Mouse (Mus musculus): ENCODE results near the gene Tspan13.

GRCm38 (mm10) chr12:36017791-36018190, 24.5 kb downstream of the Tspan13 start:
- TF ChIP-seq CTCF (IDR thresholded peaks at IDR 0.05; ENCODE audit: extremely low read depth, insufficient read depth, low read length) (peak; percentile 11; the same call in 1 of the 2 replicates), POLR2A (IDR thresholded peaks at IDR 0.05; ENCODE audit: extremely low read depth, insufficient read depth, low read length) (no peak)
